ENCODE assay signal across 9 mouse cellular contexts in genomic region chrX:144075241-144075640, GRCm38 (mm10).
"Had no signal": no experiment of that assay in that cellular context is flagged by ENCODE, and none has a peak within 500 bp of the region (broad histone marks: within the 10 kb centered on the region; RNA-seq: fewer than 3 reads in every experiment).

No protein-coding gene starts in this region.

- H3K9ac ChIP-seq: hindbrain, embryonic 15.5 days; liver, embryonic 13.5 days; liver, postnatal 0 days; midbrain, embryonic 13.5 days had no signal

- H3K27me3 ChIP-seq: hindbrain, embryonic 15.5 days; liver, embryonic 13.5 days; midbrain, embryonic 13.5 days had no signal

- H3K36me3 ChIP-seq: hindbrain, embryonic 15.5 days; liver, embryonic 13.5 days; midbrain, embryonic 13.5 days had no signal

- H3K4me3 ChIP-seq: hindbrain, embryonic 15.5 days; left cerebral cortex, adult 2 months; liver, embryonic 13.5 days; midbrain, embryonic 13.5 days had no signal

- H3K9me3 ChIP-seq: hindbrain, embryonic 15.5 days; liver, embryonic 13.5 days; midbrain, embryonic 13.5 days had no signal

- H3K4me1 ChIP-seq: hindbrain, embryonic 15.5 days; liver, embryonic 13.5 days; midbrain, embryonic 13.5 days had no signal

- H3K4me2 ChIP-seq: hindbrain, embryonic 15.5 days; liver, embryonic 13.5 days; midbrain, embryonic 13.5 days had no signal

- H3K27ac ChIP-seq: hindbrain, embryonic 15.5 days; left cerebral cortex, adult 2 months; liver, embryonic 13.5 days; midbrain, embryonic 13.5 days had no signal

- ATAC-seq: intestine, embryonic 16.5 days; liver, postnatal 0 days; midbrain, embryonic 13.5 days had no signal

- DNase-seq: liver; liver, embryonic 13.5 days; liver, postnatal 0 days; lung, postnatal 36 days; thymus, postnatal 14 days had no signal
